Mouse (Mus musculus) embryonic fibroblast, embryonic 13.5 days (primary cell): Measurements from ENCODE around the gene Chst15. TPM values are rescaled to one million over a fixed set of nuclear protein-coding genes. Genes with fewer than 3 reads are reported as not detected.

Source experiments
- H3K27ac ChIP-seq: 2 replicates; pipeline ENCODE4 v1.5.1; 2012; ENCODE audit warnings: low read length, control low read depth, inconsistent platforms; ENCODE audit not compliant: insufficient read depth
- H3K4me1 ChIP-seq: 2 replicates; pipeline ENCODE4 v1.6.1; 2011; ENCODE audit warnings: low read length; ENCODE audit not compliant: control insufficient read depth, insufficient read depth
- H3K4me3 ChIP-seq: 2 replicates; pipeline ENCODE4 v1.5.1; 2011; ENCODE audit warnings: mild to moderate bottlenecking, control low read depth, low read length; ENCODE audit not compliant: insufficient read depth
- CTCF ChIP-seq: IDR thresholded peaks from 2 replicates; pipeline ENCODE4 v1.5.1; 2011; ENCODE audit warnings: mild to moderate bottlenecking, control low read depth, low read length, moderate library complexity, borderline replicate concordance; ENCODE audit not compliant: insufficient read depth
- POLR2A ChIP-seq: IDR thresholded peaks from 2 replicates; pipeline ENCODE4 v1.6.1; 2011; ENCODE audit warnings: low read depth, mild to moderate bottlenecking, control low read depth, low read length, moderate library complexity
- polyA plus RNA-seq: library from polyadenylated mRNA; stranded (reverse); fragments of >200 nt; gene quantifications from 2 replicates; pipeline ENCODE4 v1.2.4, GENCODE M21; 2011; ENCODE audit warnings: low read depth; ENCODE audit not compliant: missing spikeins, insufficient read length

Chst15 gene
- polyA plus RNA-seq, 1 experiment = 10.9 TPM

DNA sequence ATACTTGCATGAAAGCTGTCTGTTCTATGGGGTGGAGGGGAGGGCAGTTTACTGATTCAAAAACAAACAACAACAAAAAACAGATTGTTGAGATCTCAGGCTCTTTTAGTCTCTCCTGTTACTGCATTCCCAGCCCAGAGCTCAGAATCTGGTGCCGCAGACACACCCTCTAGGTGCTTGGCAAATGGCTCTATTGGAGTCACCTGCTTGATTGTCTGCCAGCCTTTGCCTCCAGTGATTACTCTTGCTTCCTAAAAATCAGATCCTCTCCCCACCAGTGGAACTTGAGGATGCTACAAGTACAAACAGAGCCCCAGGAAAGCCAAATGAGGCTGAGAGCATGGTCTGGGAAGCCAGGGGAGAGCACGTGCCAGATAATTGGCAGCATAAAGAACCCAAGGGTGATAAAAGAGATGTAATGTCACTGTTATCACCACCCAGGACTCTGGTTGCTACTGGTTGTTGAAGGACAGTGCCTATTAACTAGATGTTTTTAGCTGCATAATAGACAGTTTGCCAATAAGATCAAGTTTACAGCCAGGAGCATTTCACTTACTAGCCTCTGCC lies 4.4 kb upstream of the Chst15 start:
- no peak overlapping the region for H3K4me3 ChIP-seq
- TF ChIP-seq CTCF = no peak
- no peak for TF ChIP-seq POLR2A
- peaks cover 5% of the 10 kb centered on the region for H3K4me1 ChIP-seq
- no peak overlapping the region for H3K27ac ChIP-seq

DNA sequence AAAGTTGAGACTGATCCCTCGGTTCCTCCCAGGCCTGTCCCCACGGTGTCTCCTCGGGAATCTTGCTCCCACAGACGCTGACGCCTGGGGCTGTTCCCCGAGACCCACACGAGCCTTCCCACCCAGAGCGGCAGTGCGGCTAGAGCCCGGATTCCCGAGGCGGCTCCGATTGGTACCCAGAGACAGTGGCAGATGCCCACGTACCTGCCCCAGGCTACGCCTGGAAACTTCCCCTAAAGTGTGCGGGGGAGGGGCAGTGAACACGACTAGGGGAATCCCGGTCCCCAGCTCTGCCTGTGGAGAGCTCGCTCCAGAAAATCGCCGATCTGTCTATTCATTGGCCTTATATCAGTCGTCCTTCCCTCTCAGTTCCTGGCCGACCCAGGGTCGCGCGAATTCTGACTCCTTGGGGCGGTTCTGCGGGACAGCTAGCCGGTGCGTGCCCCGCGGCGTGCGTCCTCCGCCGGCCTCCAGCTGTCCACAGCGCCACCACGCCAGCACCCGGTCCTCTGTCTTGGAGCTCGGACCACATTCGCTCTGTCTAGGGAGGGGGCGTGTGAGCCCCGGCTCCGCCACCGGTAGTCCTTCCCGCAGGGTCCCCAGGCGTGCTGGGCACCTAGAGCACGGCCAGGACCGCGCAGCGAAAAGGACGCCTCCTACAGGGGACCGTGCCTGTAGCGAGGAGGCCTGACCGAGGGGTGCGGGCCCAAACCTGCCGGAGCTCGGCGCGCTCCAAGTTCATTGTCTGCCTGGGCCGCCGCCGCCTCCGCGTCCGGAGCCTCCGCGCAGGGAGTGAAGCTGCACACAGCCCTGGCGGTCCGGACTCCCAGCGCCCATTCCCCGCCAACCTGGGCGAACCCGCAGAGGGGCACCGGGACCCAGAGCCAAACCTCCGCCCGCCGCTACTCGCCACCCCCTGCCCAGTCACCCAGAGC lies 660 bp downstream of the Chst15 start:
- Histone ChIP-seq H3K27ac (peak overlapping the region; percentile 0; the same call in 1 of the 2 replicates), H3K4me1 (peaks cover 2% of the 10 kb centered on the region; the same call in 1 of the 2 replicates), H3K4me3 (peak overlapping the region; percentile 58)
- TF ChIP-seq CTCF (peak; percentile 32; the same call in 1 of the 2 replicates), POLR2A (peak; percentile 12; the same call in 1 of the 2 replicates)

DNA sequence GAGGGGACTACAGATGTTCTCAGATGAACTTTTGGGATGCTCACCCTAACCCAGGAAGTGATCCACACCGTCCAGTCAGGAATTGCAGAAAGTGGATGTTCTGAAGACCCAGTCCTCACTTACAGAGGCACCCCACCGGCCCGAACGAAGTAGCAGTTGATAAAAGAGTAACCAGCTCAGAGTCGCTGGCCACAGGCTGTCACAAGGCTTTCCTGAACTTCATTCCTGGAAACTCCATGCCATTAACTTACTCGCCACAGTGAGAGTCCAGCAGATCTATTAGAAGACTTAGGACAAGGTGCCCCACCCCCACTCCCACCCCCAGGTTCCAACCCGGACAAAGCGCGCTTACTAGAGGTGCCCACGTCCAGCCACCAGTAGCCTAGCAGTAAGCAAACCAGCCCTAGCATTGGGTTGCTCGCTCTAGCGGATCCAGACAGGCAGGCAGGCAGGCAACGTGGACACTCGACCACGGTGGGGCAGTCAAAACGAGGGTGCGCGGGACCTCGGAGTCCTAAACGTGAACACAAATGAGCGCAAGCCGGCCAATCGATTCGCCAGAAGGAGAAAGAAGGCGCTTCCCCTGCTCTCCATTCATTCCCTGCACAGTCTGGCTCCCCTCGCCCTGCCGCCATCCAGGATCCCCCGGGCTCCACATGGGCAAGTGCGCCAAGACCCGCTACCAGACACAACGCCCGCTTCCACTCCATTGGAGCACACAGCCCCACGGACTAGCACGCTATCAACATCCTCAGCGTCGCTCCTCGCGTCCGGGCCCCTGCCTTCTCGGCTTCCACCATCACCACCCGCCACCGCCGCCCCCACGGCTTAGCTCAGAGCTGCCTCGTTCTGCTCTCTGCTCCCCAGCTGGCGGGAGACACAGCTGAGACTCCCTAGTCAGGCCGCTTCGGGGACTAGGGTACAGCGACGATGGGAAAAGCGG lies 1.6 kb downstream of the Chst15 start:
- peak overlapping the region; percentile 58 for H3K4me3 ChIP-seq
- TF ChIP-seq CTCF (peak; percentile 85), POLR2A (peak; percentile 51; the same call in 1 of the 2 replicates)
- H3K27ac ChIP-seq = peak overlapping the region; percentile 0; the same call in 1 of the 2 replicates
- peaks cover 2% of the 10 kb centered on the region; the same call in 1 of the 2 replicates for H3K4me1 ChIP-seq

DNA sequence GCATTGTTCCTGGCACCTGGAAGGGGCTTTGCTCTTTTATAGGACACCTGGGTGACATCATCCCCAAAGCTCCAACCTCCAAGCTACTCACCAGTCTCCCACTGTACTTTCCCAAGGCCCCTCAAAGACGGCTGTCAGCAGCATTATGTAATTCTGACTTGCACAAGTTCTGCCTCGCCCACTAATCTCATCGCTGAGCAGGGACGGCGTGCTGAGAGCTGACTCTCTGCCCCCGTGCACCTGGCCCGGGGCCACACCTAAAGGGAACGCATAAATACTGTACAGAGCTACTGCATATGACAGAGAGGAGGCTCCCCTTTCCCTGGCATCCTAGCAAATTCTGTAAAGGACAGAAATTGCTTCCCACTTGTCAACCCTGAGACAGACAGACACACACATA lies 4.6 kb downstream of the Chst15 start:
- no peak overlapping the region for H3K4me3 ChIP-seq
- H3K4me1 ChIP-seq = peaks cover 2% of the 10 kb centered on the region

DNA sequence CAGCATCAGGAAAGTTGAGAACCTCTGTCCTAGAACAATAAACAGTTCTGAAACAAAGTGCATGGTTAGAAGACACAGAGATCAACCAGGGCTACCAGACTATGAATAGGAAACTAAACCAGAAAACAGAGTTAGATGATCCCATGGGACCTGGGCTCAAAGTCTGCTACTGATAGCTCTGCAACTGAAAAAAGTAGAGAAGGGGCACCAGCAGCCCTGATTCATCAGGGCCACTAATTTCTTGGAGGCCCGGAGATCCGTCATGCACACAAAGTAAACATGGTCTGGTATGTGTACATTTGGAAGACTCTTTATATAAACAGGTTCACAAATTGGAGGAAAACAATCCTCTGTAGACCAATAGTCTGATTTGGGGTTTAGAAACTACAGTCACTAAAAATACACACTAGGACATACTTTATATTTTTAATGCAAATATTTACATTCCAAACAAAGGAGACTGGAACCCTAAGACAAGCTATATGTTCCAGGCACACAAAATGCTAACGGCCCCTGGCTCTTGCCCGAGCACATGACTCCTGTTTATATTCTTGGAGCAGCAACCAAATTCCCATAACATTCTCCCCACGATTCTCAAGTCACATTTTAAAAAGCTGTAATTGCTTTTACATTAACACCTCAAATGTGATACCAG lies 8.4 kb downstream of the Chst15 start:
- TF ChIP-seq POLR2A (no peak), CTCF (no peak)
- peaks cover 2% of the 10 kb centered on the region; the same call in 1 of the 2 replicates for H3K4me1 ChIP-seq
- H3K27ac ChIP-seq = no peak overlapping the region
- H3K4me3 ChIP-seq = no peak overlapping the region

More for the DNA sequence above, 4.6 kb downstream of the Chst15 start:
- H3K27ac ChIP-seq = no peak overlapping the region
- TF ChIP-seq CTCF = no peak

DNA sequence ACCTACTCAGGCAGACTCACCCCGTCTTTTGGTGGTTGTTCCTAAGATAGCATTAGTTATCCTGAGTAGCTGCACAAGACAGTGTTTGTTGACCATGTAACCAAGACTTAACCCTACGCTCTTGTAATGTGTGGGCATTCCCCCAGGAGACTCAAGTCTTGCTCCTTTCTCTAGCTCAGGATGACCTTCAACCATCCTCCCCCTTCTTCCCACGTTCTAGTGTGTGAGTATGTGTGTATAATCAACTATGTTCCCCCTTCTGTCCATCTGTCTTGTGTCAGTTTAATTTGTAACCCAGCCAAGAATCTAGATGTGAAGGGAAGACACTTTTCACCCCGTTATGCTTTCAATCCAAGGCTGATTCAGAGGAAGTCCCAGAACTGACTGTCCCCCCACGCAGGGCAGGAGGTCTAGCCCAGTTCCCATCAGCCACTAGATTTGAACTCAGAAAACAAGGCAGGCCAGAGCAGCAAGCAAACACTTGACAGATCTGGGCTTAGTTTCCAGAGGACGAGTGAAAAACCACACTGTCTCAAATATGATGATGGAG lies 9.2 kb downstream of the Chst15 start:
- H3K4me1 ChIP-seq = peaks cover 2% of the 10 kb centered on the region; the same call in 1 of the 2 replicates
- H3K4me3 ChIP-seq = no peak overlapping the region
- H3K27ac ChIP-seq = no peak overlapping the region
- no peak for TF ChIP-seq CTCF
- TF ChIP-seq POLR2A = no peak

DNA sequence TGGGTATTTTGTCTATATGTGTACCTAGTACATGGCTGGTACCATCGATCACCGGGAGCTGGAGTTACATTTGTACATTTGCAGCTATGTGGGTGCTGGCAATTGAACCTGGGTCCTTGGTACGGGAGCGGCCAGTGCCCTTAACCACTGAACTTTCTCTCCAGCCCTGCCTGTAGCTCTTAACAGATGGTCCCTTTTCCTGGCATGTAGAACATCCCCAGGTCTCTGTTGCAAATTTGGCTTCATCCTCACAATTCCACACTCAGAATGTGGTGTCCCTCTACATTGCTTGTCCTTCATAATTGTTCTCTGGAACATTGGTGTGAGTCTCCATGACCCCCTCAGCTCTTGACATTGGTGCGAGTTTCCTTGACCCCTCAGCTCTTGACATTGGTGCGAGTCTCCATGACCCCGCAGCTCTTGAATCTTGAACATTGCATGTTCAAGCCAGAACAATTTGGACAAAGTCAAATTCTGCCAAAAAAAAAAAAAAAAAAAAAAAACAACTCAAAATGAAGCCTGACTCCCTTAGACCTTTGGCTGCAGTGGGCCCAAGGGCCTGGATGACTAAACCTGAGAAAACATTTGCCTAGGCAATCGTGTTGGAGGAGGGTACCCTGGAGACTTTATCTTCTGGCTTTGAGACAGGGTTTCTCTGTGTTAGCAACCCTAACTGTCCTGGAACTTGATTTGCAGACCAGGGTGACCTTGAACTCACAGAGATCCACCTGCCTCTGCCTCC lies 10.2 kb downstream of the Chst15 start:
- Histone ChIP-seq H3K4me1 (peaks cover 2% of the 10 kb centered on the region; the same call in 1 of the 2 replicates), H3K27ac (no peak overlapping the region), H3K4me3 (no peak overlapping the region)
- no peak for TF ChIP-seq CTCF
- no peak for TF ChIP-seq POLR2A
